Mouse (Mus musculus): Measurements from ENCODE around the gene Ntf3.

DNA sequence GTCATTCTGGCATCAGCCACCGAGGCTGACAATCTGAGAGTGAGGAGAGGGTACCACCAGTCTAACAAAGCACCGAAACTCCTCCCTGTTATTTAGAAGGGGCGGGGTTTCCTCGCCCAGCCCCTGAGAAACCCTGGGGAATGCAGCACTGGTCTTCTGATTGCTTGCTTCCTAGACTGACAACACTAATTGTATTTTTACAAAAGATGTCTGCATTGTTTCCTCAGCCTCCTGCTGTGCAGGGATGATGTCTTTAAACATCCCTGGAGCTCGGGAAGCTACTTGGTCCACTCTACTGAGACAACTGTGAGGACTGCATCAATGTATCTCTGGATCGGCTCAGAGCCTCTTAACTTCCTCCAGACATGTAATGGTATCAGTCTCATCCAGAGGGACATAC is 64.1 kb downstream of the Ntf3 start:
- no peak for TF ChIP-seq CTCF (IDR thresholded peaks at IDR 0.05; ENCODE audit: insufficient read depth, low read length)
- TF ChIP-seq POLR2A (IDR thresholded peaks at IDR 0.05; ENCODE audit: borderline replicate concordance, extremely low read depth, low read depth, low read length) = no peak

Data from lung, adult 2 months (tissue).